Mouse (Mus musculus): ENCODE data around the gene Slc26a10.
"Not testable (repeated sequence)": the region's sequence is repeated elsewhere in the genome, so short reads cannot be mapped to it uniquely, and the experiment has no call there.

Gene Slc26a10

GRCm38 (mm10) chr10:127158471-127158870 is 22.0 kb downstream of the Slc26a10 start:
- H3K4me3 ChIP-seq (replicated peaks; ENCODE audit: low read length) = no peak overlapping the region
- H3K27me3 ChIP-seq (ENCODE audit: insufficient read depth, low read length) = peaks cover 7% of the 10 kb centered on the region
- H3K4me1 ChIP-seq (replicated peaks; ENCODE audit: low read depth, low read length) = peaks cover 11% of the 10 kb centered on the region
- TF ChIP-seq NANOG (IDR thresholded peaks at IDR 0.05; ENCODE audit: borderline replicate concordance, low read length) (no peak), CTCF (conservative IDR thresholded peaks at IDR 0.05; ENCODE audit: low read length) (no peak), POU5F1 (IDR thresholded peaks at IDR 0.05; ENCODE audit: borderline replicate concordance, low read length) (no peak)
- no peaks in the 10 kb centered on the region for H3K36me3 ChIP-seq (ENCODE audit: insufficient read depth, low read length)
- H3K9me3 ChIP-seq (ENCODE audit: low read length) = no peaks in the 10 kb centered on the region

DNA sequence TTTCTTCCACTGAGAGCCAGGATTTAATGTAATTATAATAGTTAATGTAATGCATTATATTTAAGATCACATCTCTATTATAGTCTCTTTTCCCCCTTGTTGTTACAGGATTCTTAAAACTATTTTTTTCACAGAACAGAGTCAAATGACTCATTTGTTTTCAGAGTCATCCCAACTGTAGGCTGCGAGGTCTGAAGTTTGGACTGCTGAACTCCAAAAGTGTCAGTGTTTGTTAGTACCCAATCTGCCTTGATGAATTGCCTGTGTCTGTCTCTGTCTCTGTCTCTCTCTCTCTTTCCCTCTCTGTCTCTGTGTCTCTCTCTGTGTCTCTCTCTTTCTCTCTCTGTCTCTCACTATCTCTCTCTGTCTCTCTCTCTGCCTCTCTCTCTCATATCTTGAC is 23.9 kb downstream of the Slc26a10 start:
- Histone ChIP-seq H3K4me1 (replicated peaks; ENCODE audit: low read depth, low read length) (no peaks in the 10 kb centered on the region), H3K36me3 (ENCODE audit: insufficient read depth, low read length) (no peaks in the 10 kb centered on the region), H3K9me3 (ENCODE audit: low read length) (peaks cover 16% of the 10 kb centered on the region), H3K4me3 (replicated peaks; ENCODE audit: low read length) (no peak overlapping the region), H3K27me3 (ENCODE audit: insufficient read depth, low read length) (no peaks in the 10 kb centered on the region)
- TF ChIP-seq POU5F1 (IDR thresholded peaks at IDR 0.05; ENCODE audit: borderline replicate concordance, low read length) = no peak
- no peak for TF ChIP-seq CTCF (conservative IDR thresholded peaks at IDR 0.05; ENCODE audit: low read length)
- no peak for TF ChIP-seq NANOG (IDR thresholded peaks at IDR 0.05; ENCODE audit: borderline replicate concordance, low read length)

- H3K36me3 ChIP-seq (ENCODE audit: insufficient read depth, low read length) = no peaks in the 10 kb centered on the region
- H3K4me3 ChIP-seq (replicated peaks; ENCODE audit: low read length) = no peak overlapping the region
- TF ChIP-seq NANOG (IDR thresholded peaks at IDR 0.05; ENCODE audit: borderline replicate concordance, low read length) (no peak), POU5F1 (IDR thresholded peaks at IDR 0.05; ENCODE audit: borderline replicate concordance, low read length) (no peak), CTCF (conservative IDR thresholded peaks at IDR 0.05; ENCODE audit: low read length) (no peak)
- peaks cover 4% of the 10 kb centered on the region for H3K4me1 ChIP-seq (replicated peaks; ENCODE audit: low read depth, low read length)
- H3K9me3 ChIP-seq (ENCODE audit: low read length) = peaks cover 20% of the 10 kb centered on the region
- no peaks in the 10 kb centered on the region for H3K27me3 ChIP-seq (ENCODE audit: insufficient read depth, low read length)
Observed at GRCm38 (mm10) chr10:127156089-127156488, 24.4 kb downstream of the Slc26a10 start.

GRCm38 (mm10) chr10:127154652-127155051 is 25.8 kb downstream of the Slc26a10 start:
- Histone ChIP-seq H3K36me3 (ENCODE audit: insufficient read depth, low read length) (no peaks in the 10 kb centered on the region), H3K27me3 (ENCODE audit: insufficient read depth, low read length) (no peaks in the 10 kb centered on the region), H3K4me3 (replicated peaks; ENCODE audit: low read length) (no peak overlapping the region), H3K4me1 (replicated peaks; ENCODE audit: low read depth, low read length) (peaks cover 5% of the 10 kb centered on the region), H3K9me3 (ENCODE audit: low read length) (peaks cover 20% of the 10 kb centered on the region)
- no peak for TF ChIP-seq NANOG (IDR thresholded peaks at IDR 0.05; ENCODE audit: borderline replicate concordance, low read length)
- no peak for TF ChIP-seq POU5F1 (IDR thresholded peaks at IDR 0.05; ENCODE audit: borderline replicate concordance, low read length)
- TF ChIP-seq CTCF (conservative IDR thresholded peaks at IDR 0.05; ENCODE audit: low read length) = no peak

- no peak for TF ChIP-seq POU5F1 (IDR thresholded peaks at IDR 0.05; ENCODE audit: borderline replicate concordance, low read length)
- TF ChIP-seq NANOG (IDR thresholded peaks at IDR 0.05; ENCODE audit: borderline replicate concordance, low read length) = no peak
- no peak for TF ChIP-seq CTCF (conservative IDR thresholded peaks at IDR 0.05; ENCODE audit: low read length)
- Histone ChIP-seq H3K4me1 (replicated peaks; ENCODE audit: low read depth, low read length) (peaks cover 5% of the 10 kb centered on the region), H3K9me3 (ENCODE audit: low read length) (peaks cover 20% of the 10 kb centered on the region), H3K4me3 (replicated peaks; ENCODE audit: low read length) (no peak overlapping the region), H3K27me3 (ENCODE audit: insufficient read depth, low read length) (no peaks in the 10 kb centered on the region), H3K36me3 (ENCODE audit: insufficient read depth, low read length) (no peaks in the 10 kb centered on the region)
Observed at GRCm38 (mm10) chr10:127154241-127154640, 26.2 kb downstream of the Slc26a10 start.

DNA sequence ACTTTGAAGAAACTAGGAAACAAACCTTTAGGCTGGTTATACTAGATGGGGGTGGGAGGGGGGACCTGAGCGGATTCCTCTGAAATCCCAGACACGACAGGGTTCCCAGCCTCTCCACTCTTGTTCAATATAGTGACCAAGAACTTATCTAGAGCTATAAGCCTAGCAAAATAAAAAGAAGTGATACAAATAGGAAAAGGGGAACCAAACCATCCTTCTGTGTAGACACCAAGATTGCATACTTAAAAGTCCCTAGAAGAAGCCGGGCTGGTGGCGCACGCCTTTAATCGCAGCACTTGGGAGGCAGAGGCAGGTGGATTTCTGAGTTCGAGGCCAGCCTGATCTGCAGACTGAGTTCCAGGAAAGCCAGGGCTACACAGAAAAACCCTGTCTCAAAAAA is 27.1 kb downstream of the Slc26a10 start:
- no peaks in the 10 kb centered on the region for H3K27me3 ChIP-seq (ENCODE audit: insufficient read depth, low read length)
- H3K4me1 ChIP-seq (replicated peaks; ENCODE audit: low read depth, low read length) = peaks cover 8% of the 10 kb centered on the region
- H3K36me3 ChIP-seq (ENCODE audit: insufficient read depth, low read length) = no peaks in the 10 kb centered on the region
- TF ChIP-seq NANOG (IDR thresholded peaks at IDR 0.05; ENCODE audit: borderline replicate concordance, low read length) (no peak), POU5F1 (IDR thresholded peaks at IDR 0.05; ENCODE audit: borderline replicate concordance, low read length) (no peak), CTCF (conservative IDR thresholded peaks at IDR 0.05; ENCODE audit: low read length) (no peak)
- no peak overlapping the region for H3K4me3 ChIP-seq (replicated peaks; ENCODE audit: low read length)
- H3K9me3 ChIP-seq (ENCODE audit: low read length) = peaks cover 20% of the 10 kb centered on the region

DNA sequence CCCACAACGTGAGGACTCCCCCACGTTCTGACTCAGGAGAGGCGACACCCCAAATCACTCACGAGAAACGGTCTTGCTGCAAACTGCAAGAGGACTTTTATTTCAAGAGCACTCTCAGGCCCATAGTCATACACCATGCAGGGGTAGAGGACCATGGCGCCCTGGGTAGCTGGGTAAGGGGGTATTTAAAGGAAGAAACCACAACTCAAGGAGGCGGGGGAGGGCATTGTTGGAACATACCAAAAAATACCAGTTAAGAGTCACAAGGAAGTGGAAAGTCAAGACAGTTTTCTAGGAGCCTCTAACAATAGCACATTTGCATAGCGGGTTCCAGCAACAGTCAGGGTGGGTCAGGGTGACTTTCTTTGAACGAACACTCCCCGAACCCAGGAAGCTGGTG is 27.9 kb downstream of the Slc26a10 start:
- H3K4me3 ChIP-seq (replicated peaks; ENCODE audit: low read length); H3K36me3 ChIP-seq (ENCODE audit: insufficient read depth, low read length): not testable (repeated sequence)
- H3K9me3 ChIP-seq (ENCODE audit: low read length) = peaks cover 20% of the 10 kb centered on the region

DNA sequence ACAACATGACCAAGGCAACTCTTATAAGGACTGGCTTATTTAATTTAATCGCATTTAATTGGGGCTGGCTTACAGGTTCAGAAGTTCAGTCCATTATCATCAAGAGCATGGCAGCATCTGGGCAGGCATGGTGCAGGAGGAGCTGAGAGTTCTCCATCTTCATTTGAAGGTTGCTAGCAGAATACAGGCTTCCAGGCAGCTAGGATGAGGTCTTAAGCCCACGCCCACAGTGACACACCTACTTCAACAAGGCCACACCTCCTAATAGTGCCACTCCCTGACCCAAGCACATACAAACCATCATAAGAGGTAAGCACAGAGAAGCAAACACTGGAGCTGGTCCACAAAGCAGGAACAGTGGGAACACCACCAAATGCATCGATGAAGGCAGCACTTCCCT is 29.2 kb downstream of the Slc26a10 start:
- not testable (repeated sequence) for H3K36me3 ChIP-seq (ENCODE audit: insufficient read depth, low read length); H3K4me3 ChIP-seq (replicated peaks; ENCODE audit: low read length); H3K27me3 ChIP-seq (ENCODE audit: insufficient read depth, low read length)
- peaks cover 20% of the 10 kb centered on the region for H3K9me3 ChIP-seq (ENCODE audit: low read length)
- H3K4me1 ChIP-seq (replicated peaks; ENCODE audit: low read depth, low read length) = peaks cover 19% of the 10 kb centered on the region

More for the DNA sequence above, 27.9 kb downstream of the Slc26a10 start:
- not testable (repeated sequence) for H3K27me3 ChIP-seq (ENCODE audit: insufficient read depth, low read length)
- peaks cover 12% of the 10 kb centered on the region for H3K4me1 ChIP-seq (replicated peaks; ENCODE audit: low read depth, low read length)

DNA sequence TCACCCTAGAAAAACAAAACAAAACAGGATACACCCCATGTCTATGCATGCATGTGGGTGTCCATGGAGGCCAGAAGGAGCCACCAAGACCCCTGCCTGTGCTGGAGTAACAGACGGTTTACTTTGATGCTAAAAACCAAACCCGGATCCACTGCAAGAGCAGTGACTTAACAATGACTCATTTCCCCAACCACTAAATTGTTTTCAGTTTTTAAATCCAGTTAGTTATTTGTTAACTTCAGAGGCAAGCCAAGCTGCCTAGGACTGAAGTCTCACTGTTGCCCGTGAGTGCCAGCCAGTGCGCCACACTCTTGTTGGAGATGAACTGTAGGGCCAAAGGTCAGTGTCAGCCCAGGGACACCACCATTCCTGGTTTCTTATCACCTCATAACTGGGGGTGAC is 30.0 kb downstream of the Slc26a10 start:
- no peaks in the 10 kb centered on the region for H3K27me3 ChIP-seq (ENCODE audit: insufficient read depth, low read length)
- peaks cover 20% of the 10 kb centered on the region for H3K9me3 ChIP-seq (ENCODE audit: low read length)
- H3K36me3 ChIP-seq (ENCODE audit: insufficient read depth, low read length) = no peaks in the 10 kb centered on the region
- H3K4me3 ChIP-seq (replicated peaks; ENCODE audit: low read length) = no peak overlapping the region
- TF ChIP-seq NANOG (IDR thresholded peaks at IDR 0.05; ENCODE audit: borderline replicate concordance, low read length) = no peak
- no peak for TF ChIP-seq CTCF (conservative IDR thresholded peaks at IDR 0.05; ENCODE audit: low read length)
- H3K4me1 ChIP-seq (replicated peaks; ENCODE audit: low read depth, low read length) = peaks cover 21% of the 10 kb centered on the region
